Mouse (Mus musculus): Measurements from ENCODE around the gene Pmp22. TPM values are rescaled to one million over a fixed set of nuclear protein-coding genes. Genes with fewer than 3 reads are reported as not detected.

Gene Pmp22
- polyA plus RNA-seq, 1 experiment from 2014 or later: 26.4 TPM

Other genes starting within 250 kb of the Pmp22 start
- 55.9 and 58.9 TPM in 2 replicates for gene Tvp23b, start 249.5 kb upstream of the Pmp22 start, polyA plus RNA-seq (2014; fragmentation: Nextera tagmentation; extraction: Ambion mirVana)
- not detected in 2 replicates for gene Cdrt4, start 177.8 kb upstream of the Pmp22 start, polyA plus RNA-seq (2014; fragmentation: Nextera tagmentation; extraction: Ambion mirVana)
- gene Tekt3, start 67.3 kb upstream of the Pmp22 start, polyA plus RNA-seq (2014; fragmentation: Nextera tagmentation; extraction: Ambion mirVana): not detected in 2 replicates